Mouse (Mus musculus): ENCODE results near the gene Alkbh6. TPM values are rescaled to one million over a fixed set of nuclear protein-coding genes. Genes with fewer than 3 reads are reported as not detected.
A peak's percentile ranks its signal among the peaks of the same experiment; 100 is the strongest.

Gene Alkbh6
- total RNA-seq (2021) = 10 to 100 TPM; 26.0 to 27.4 TPM

- peak; percentile 95 to 96 for DNase-seq
- intact Hi-C loops (cut with DNase I) = no loop called here
Observed at GRCm38 (mm10) chr7:30308076-30309005, at the start of gene Alkbh6. Gene Alkbh6, plus strand, starts transcription at chr7:30308717.

GRCm38 (mm10) chr7:30265041-30265440 is 43.5 kb upstream of the Alkbh6 start:
- DNase-seq = no peak
- intact Hi-C loops (cut with DNase I) = no loop called here

GRCm38 (mm10) chr7:30265531-30265930 is 43.0 kb upstream of the Alkbh6 start:
- intact Hi-C loops (cut with DNase I) = no loop called here
- no peak for DNase-seq

- no peak for DNase-seq
- intact Hi-C loops (cut with DNase I) = no loop called here
Observed at GRCm38 (mm10) chr7:30265935-30266334, 42.6 kb upstream of the Alkbh6 start.

- DNase-seq = no peak
- intact Hi-C loops (cut with DNase I) = no loop called here
Observed at GRCm38 (mm10) chr7:30266780-30267179, 41.7 kb upstream of the Alkbh6 start.

GRCm38 (mm10) chr7:30269641-30270040 is 38.9 kb upstream of the Alkbh6 start:
- DNase-seq = no peak
- intact Hi-C loops (cut with DNase I) = no loop called here

GRCm38 (mm10) chr7:30274383-30274782 is 34.1 kb upstream of the Alkbh6 start:
- intact Hi-C loops (cut with DNase I) = no loop called here
- DNase-seq = no peak

GRCm38 (mm10) chr7:30278911-30279310 is 29.6 kb upstream of the Alkbh6 start:
- intact Hi-C loops (cut with DNase I) = no loop called here
- DNase-seq = no peak

- DNase-seq = no peak
Observed at GRCm38 (mm10) chr7:30279536-30279935, 29.0 kb upstream of the Alkbh6 start.

GRCm38 (mm10) chr7:30279951-30280669 is 28.4 kb upstream of the Alkbh6 start, which contains the start of the genes Thap8 and Wdr62:
Gene Thap8, plus strand, starts transcription at chr7:30280094.
Gene Wdr62, minus strand, starts transcription at chr7:30280419.
- intact Hi-C loops (cut with DNase I) = no loop called here
- DNase-seq = peak; percentile 95

More at GRCm38 (mm10) chr7:30279536-30279935, 29.0 kb upstream of the Alkbh6 start:
- intact Hi-C loops (cut with DNase I) = no loop called here

- DNase-seq = peak; percentile 91 to 92
- intact Hi-C loops (cut with DNase I) = no loop called here
Observed at GRCm38 (mm10) chr7:30280670-30281138, 27.8 kb upstream of the Alkbh6 start.

GRCm38 (mm10) chr7:30281522-30281921 is 27.0 kb upstream of the Alkbh6 start:
- no peak for DNase-seq
- intact Hi-C loops (cut with DNase I) = no loop called here

- peak in 1 of 2 experiments; percentile 22 for DNase-seq
- intact Hi-C loops (cut with DNase I) = no loop called here
Observed at GRCm38 (mm10) chr7:30282740-30283139, 25.8 kb upstream of the Alkbh6 start.

GRCm38 (mm10) chr7:30286701-30287410 is 21.7 kb upstream of the Alkbh6 start:
- DNase-seq = peak; percentile 67 to 68
- intact Hi-C loops (cut with DNase I) = no loop called here

- intact Hi-C loops (cut with DNase I) = no loop called here
- DNase-seq = no peak
Observed at GRCm38 (mm10) chr7:30288046-30288445, 20.5 kb upstream of the Alkbh6 start.

- no peak for DNase-seq
- intact Hi-C loops (cut with DNase I) = no loop called here
Observed at GRCm38 (mm10) chr7:30289071-30289713, 19.3 kb upstream of the Alkbh6 start.

- peak; percentile 20 to 47 for DNase-seq
- intact Hi-C loops (cut with DNase I) = no loop called here
Observed at GRCm38 (mm10) chr7:30289714-30290399, 18.7 kb upstream of the Alkbh6 start.

GRCm38 (mm10) chr7:30291215-30292131 is 17.0 kb upstream of the Alkbh6 start, which contains the start of gene Clip3:
Gene Clip3, plus strand, starts transcription at chr7:30291728.
- DNase-seq = peak; percentile 77 to 84
- intact Hi-C loops (cut with DNase I) = no loop called here

All from heart, postnatal 10 days (tissue).